Mouse (Mus musculus) bone marrow, adult 2 months (tissue): ENCODE measurements around the gene Srsf6.

Source experiments
- CTCF ChIP-seq: fragments of 200-500 bp; IDR thresholded peaks from 2 replicates; pipeline ENCODE4 v1.5.1; 2011; ENCODE audit warnings: low read length, control low read depth; ENCODE audit not compliant: control insufficient read depth, insufficient read depth
- POLR2A ChIP-seq: fragments of 200-500 bp; IDR thresholded peaks from 2 replicates; pipeline ENCODE4 v1.6.1; 2011; ENCODE audit warnings: low read depth, mild to moderate bottlenecking, control low read depth, low read length, borderline replicate concordance; ENCODE audit not compliant: control insufficient read depth

- no peak for TF ChIP-seq POLR2A
- no peak for TF ChIP-seq CTCF
Measured at GRCm38 (mm10) chr2:162939562-162939961, 8.2 kb downstream of the Srsf6 start.
